Mouse (Mus musculus): ENCODE results near the gene Ggta1. TPM values are rescaled to one million over a fixed set of nuclear protein-coding genes. Genes with fewer than 3 reads are reported as not detected.

The Ggta1 gene
- polyA plus RNA-seq, 1 experiment from 2014 or later: 9.1 TPM

DNA sequence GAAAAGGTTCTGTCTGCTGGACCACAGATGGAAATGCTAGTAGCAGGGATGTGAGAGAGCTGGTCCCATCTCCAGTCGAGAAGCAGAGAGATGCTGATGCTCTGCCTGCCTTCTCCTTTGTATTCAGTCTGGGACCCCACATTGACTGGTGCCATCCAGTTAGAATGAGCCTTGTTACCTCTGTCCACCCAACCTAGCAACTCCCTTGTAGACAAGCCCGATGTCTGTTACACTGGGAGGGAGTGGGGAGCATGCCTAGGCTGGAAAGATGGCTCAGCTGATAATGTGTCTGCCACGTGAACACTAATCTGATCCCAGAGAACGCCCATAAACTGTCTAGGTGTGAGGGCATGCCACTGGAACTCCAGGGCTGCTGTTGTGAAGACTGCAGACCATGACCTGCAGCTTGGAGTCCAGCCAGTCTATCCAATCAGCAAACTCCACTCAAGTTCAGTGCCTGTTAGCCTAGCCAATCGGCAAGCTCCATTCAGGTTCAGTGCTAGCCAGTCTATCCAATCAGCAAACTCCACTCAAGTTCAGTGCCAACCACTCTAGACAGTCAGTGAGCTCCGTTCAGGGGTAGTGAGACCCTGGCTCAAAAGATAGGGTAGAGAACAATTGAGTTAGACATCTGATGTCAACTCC lies 64.7 kb downstream of the Ggta1 start:
- H3K4me3 ChIP-seq (ENCODE audit: low read depth, low read length): no peak overlapping the region
- no peak for ATAC-seq (ENCODE audit: low read depth)
- no peak overlapping the region for H3K27ac ChIP-seq (ENCODE audit: low read length)
- H3K4me2 ChIP-seq (ENCODE audit: low read depth, low read length): no peak overlapping the region
- H3K4me1 ChIP-seq (ENCODE audit: control insufficient read depth, low read depth, low read length): no peaks in the 10 kb centered on the region; the same call in 1 of the 2 replicates
- peaks cover 3% of the 10 kb centered on the region; the same call in 1 of the 2 replicates for H3K36me3 ChIP-seq (ENCODE audit: control insufficient read depth, insufficient read depth)
- no peak overlapping the region for H3K9ac ChIP-seq (ENCODE audit: low read depth, low read length)
- 50% methylated on average over 6 of the region's 6 CpGs for WGBS (ENCODE audit: insufficient replicate concordance)
- H3K9me3 ChIP-seq (replicated peaks; ENCODE audit: control insufficient read depth, low read length): no peaks in the 10 kb centered on the region
- no peaks in the 10 kb centered on the region for H3K27me3 ChIP-seq (ENCODE audit: control insufficient read depth, insufficient read depth, low read depth, low read length)

DNA sequence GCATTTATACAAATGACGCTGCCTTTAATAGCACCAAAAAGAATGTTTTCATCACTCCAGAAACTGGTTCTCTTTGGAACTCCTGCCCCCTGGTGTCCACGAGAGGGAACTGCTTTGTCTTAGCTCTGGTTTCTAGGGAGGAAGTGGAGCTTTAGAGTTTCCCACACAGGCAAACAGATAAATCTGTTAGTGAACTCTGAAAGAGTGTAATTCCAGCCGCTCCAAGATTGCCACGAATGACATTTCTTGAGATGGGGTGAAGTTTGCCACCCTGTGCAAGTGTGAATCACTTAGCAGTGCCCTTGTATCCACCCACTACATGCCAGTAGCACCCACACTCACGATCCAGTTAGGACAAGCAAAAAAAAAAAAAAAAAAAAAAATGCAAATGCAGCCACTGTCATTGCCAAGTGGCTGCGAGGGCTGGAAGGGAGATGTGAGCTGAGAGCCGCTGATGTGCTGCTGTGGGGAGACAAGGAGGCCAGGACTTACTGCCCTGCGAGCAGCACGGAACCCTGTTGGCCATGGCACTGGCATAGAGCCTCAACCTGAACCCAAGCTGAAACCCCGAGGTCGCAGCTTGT lies 65.3 kb downstream of the Ggta1 start:
- no peak overlapping the region for H3K4me2 ChIP-seq (ENCODE audit: low read depth, low read length)
- no peaks in the 10 kb centered on the region; the same call in 1 of the 2 replicates for H3K4me1 ChIP-seq (ENCODE audit: control insufficient read depth, low read depth, low read length)
- H3K9me3 ChIP-seq (replicated peaks; ENCODE audit: control insufficient read depth, low read length): no peaks in the 10 kb centered on the region
- peaks cover 3% of the 10 kb centered on the region; the same call in 1 of the 2 replicates for H3K36me3 ChIP-seq (ENCODE audit: control insufficient read depth, insufficient read depth)
- H3K9ac ChIP-seq (ENCODE audit: low read depth, low read length): no peak overlapping the region
- 37% methylated on average over 11 of the region's 11 CpGs for WGBS (ENCODE audit: insufficient replicate concordance)
- no peak overlapping the region for H3K27ac ChIP-seq (ENCODE audit: low read length)
- H3K4me3 ChIP-seq (ENCODE audit: low read depth, low read length): no peak overlapping the region
- no peaks in the 10 kb centered on the region for H3K27me3 ChIP-seq (ENCODE audit: control insufficient read depth, insufficient read depth, low read depth, low read length)
- no peak for ATAC-seq (ENCODE audit: low read depth)

DNA sequence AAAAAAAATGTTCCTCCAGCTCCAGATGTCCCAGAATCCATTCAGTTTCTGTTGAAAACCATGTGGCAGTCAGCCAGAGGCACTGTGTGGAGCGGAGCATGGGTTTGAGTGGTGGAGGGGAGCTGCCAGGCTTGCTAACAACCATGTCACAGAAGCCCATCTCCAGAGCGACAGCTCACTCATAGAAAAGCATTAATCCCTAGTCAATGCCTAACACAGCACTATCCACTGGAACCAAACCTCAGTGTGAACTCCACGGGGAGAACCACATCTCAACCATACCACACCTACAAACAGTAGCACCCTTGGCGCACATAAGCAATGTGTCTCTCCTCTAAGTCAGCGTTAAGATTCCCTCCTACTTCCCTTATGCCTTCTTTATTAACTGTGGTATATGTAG lies 65.9 kb downstream of the Ggta1 start, which contains the start of gene 4930402F06Rik:
Gene 4930402F06Rik, minus strand, starts transcription at position 80 of the 400 bp plus-strand sequence.
- no peak within 1 kb of the TSS for H3K4me2 ChIP-seq (ENCODE audit: low read depth, low read length)
- no peak for ATAC-seq (ENCODE audit: low read depth)
- no peak within 1 kb of the TSS for H3K27ac ChIP-seq (ENCODE audit: low read length)
- H3K36me3 ChIP-seq (ENCODE audit: control insufficient read depth, insufficient read depth): peaks cover 3% of the 10 kb centered on the region; the same call in 1 of the 2 replicates
- 56% methylated on average over 5 of the region's 5 CpGs for WGBS (ENCODE audit: insufficient replicate concordance)
- no peak within 1 kb of the TSS for H3K4me3 ChIP-seq (ENCODE audit: low read depth, low read length)
- no peaks in the 10 kb centered on the region for H3K27me3 ChIP-seq (ENCODE audit: control insufficient read depth, insufficient read depth, low read depth, low read length)
- no peak within 1 kb of the TSS for H3K9ac ChIP-seq (ENCODE audit: low read depth, low read length)
- no peaks in the 10 kb centered on the region; the same call in 1 of the 2 replicates for H3K4me1 ChIP-seq (ENCODE audit: control insufficient read depth, low read depth, low read length)
- H3K9me3 ChIP-seq (replicated peaks; ENCODE audit: control insufficient read depth, low read length): no peaks in the 10 kb centered on the region

DNA sequence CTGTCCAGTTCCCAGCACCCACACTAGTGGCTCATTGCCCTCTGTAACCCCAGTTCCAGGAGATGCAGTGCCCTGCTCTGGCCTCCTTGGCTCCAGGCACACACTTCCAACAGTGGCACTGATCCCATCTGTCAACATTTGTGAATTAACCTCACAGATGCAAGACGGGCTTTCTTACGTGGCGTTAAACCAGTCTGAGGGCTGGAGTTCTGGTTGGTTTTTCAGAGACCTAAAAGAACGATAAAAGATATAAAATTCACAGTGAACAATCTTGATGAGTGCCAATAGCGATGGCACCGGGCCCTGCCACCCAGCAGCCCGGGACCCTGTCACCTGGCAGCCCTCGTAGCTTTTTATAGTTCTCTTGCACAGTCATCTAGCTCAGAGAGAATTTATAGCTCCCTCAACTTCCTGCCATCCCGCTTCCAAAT lies 77.6 kb downstream of the Ggta1 start:
- no peak overlapping the region for H3K4me2 ChIP-seq (ENCODE audit: low read depth, low read length)
- H3K4me1 ChIP-seq (ENCODE audit: control insufficient read depth, low read depth, low read length): no peaks in the 10 kb centered on the region
- H3K36me3 ChIP-seq (ENCODE audit: control insufficient read depth, insufficient read depth): no peaks in the 10 kb centered on the region
- no peak for ATAC-seq (ENCODE audit: low read depth)
- no peaks in the 10 kb centered on the region for H3K9me3 ChIP-seq (replicated peaks; ENCODE audit: control insufficient read depth, low read length)
- 59% methylated on average over 9 of the region's 9 CpGs for WGBS (ENCODE audit: insufficient replicate concordance)
- no peaks in the 10 kb centered on the region for H3K27me3 ChIP-seq (ENCODE audit: control insufficient read depth, insufficient read depth, low read depth, low read length)
- H3K27ac ChIP-seq (ENCODE audit: low read length): no peak overlapping the region
- H3K4me3 ChIP-seq (ENCODE audit: low read depth, low read length): no peak overlapping the region
- H3K9ac ChIP-seq (ENCODE audit: low read depth, low read length): no peak overlapping the region

DNA sequence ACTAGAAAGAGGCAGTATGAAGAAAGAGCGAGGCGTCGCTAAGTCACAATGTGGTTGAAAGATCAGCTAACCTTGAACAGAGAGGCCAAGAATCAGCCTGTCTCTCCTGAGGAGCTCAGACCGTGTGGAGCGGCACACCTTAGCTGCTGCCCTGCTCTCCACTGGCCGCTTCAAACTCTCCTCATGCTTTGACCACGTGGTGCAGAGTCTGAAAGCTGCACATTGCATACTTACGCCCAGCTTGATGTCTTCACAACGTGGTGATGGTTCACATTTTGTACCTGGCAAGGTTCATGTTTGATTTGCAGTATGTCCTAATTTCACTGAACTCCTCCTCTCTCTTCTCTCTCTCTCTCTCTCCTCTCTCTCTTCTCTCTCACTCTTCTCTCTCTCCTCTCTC lies 83.7 kb downstream of the Ggta1 start:
- H3K4me2 ChIP-seq (ENCODE audit: low read depth, low read length): no peak overlapping the region
- no peak for ATAC-seq (ENCODE audit: low read depth)
- H3K27me3 ChIP-seq (ENCODE audit: control insufficient read depth, insufficient read depth, low read depth, low read length): no peaks in the 10 kb centered on the region
- no peaks in the 10 kb centered on the region for H3K36me3 ChIP-seq (ENCODE audit: control insufficient read depth, insufficient read depth)
- no peak overlapping the region for H3K4me3 ChIP-seq (ENCODE audit: low read depth, low read length)
- H3K27ac ChIP-seq (ENCODE audit: low read length): no peak overlapping the region
- 62% methylated on average over 9 of the region's 9 CpGs for WGBS (ENCODE audit: insufficient replicate concordance)
- H3K9me3 ChIP-seq (replicated peaks; ENCODE audit: control insufficient read depth, low read length): no peaks in the 10 kb centered on the region
- no peaks in the 10 kb centered on the region for H3K4me1 ChIP-seq (ENCODE audit: control insufficient read depth, low read depth, low read length)
- no peak overlapping the region for H3K9ac ChIP-seq (ENCODE audit: low read depth, low read length)

DNA sequence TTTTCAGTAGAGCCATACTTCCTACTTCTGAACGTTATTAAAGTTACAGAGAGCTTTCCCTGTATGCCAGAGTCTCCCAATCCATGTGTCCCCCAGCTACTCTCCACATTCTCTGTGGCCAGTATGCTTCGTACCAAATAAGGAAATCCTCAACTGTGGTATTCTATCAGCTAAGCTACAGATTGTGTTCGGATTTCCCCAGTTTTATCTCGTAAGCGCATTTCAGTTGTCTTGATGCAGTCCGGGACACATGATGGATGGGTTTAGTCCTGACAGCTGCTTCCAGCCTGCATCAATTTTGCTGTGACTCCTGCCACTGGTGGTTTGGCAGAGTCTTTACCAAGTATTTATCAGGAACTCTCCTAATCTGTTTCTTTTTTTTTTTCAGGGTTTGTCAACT lies 85.4 kb downstream of the Ggta1 start:
- no peaks in the 10 kb centered on the region for H3K4me1 ChIP-seq (ENCODE audit: control insufficient read depth, low read depth, low read length)
- no peak overlapping the region for H3K9ac ChIP-seq (ENCODE audit: low read depth, low read length)
- H3K4me2 ChIP-seq (ENCODE audit: low read depth, low read length): no peak overlapping the region
- no peaks in the 10 kb centered on the region for H3K36me3 ChIP-seq (ENCODE audit: control insufficient read depth, insufficient read depth)
- ATAC-seq (ENCODE audit: low read depth): no peak
- no peaks in the 10 kb centered on the region for H3K9me3 ChIP-seq (replicated peaks; ENCODE audit: control insufficient read depth, low read length)
- no peak overlapping the region for H3K4me3 ChIP-seq (ENCODE audit: low read depth, low read length)
- no peak overlapping the region for H3K27ac ChIP-seq (ENCODE audit: low read length)
- H3K27me3 ChIP-seq (ENCODE audit: control insufficient read depth, insufficient read depth, low read depth, low read length): no peaks in the 10 kb centered on the region
- 12% methylated on average over 6 of the region's 6 CpGs for WGBS (ENCODE audit: insufficient replicate concordance)

DNA sequence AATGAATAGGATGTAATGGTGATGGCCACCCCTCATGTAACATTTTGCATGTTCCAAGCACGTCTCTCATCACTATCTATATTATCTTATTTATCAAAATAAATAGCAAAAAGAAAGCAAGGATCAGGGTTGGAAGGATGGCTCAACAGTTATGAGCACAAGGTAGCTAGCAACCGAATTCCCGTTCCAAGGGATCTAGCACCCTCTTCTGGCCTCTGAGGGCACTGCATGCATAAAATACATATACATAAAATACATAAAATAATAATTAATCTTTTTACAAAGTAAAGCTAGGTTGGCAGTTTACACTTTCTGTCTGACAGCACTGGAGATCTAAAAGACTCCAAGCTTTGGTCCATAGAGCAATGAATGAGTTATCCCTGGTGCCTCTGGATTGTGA lies 90.0 kb downstream of the Ggta1 start:
- Histone ChIP-seq H3K9ac (ENCODE audit: low read depth, low read length) (no peak overlapping the region), H3K4me2 (ENCODE audit: low read depth, low read length) (no peak overlapping the region), H3K36me3 (ENCODE audit: control insufficient read depth, insufficient read depth) (no peaks in the 10 kb centered on the region), H3K27me3 (ENCODE audit: control insufficient read depth, insufficient read depth, low read depth, low read length) (no peaks in the 10 kb centered on the region), H3K9me3 (replicated peaks; ENCODE audit: control insufficient read depth, low read length) (no peaks in the 10 kb centered on the region), H3K27ac (ENCODE audit: low read length) (no peak overlapping the region), H3K4me1 (ENCODE audit: control insufficient read depth, low read depth, low read length) (no peaks in the 10 kb centered on the region), H3K4me3 (ENCODE audit: low read depth, low read length) (no peak overlapping the region)
- no peak for ATAC-seq (ENCODE audit: low read depth)
- 13% methylated on average over 3 of the region's 3 CpGs for WGBS (ENCODE audit: insufficient replicate concordance)

DNA sequence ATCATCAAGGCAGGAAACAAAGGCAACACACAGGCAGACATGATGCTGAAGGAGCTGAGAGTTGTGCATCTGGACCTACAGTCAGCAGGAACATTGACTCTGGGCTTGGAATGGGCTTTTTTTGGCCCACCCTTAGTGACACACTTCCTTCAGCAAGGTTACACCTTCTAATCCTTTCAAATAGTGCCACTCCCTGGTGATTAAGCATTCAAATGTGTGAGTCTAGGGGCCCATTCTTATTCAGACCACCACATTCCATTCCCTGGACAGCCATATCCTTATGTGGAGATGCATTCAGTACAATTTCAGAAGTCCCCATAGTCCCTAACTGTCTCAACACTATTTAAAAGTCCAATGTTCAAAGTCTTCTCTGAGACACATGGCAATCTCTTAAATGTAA lies 92.3 kb downstream of the Ggta1 start:
- H3K36me3 ChIP-seq (ENCODE audit: control insufficient read depth, insufficient read depth): no peaks in the 10 kb centered on the region
- H3K9ac ChIP-seq (ENCODE audit: low read depth, low read length): no peak overlapping the region

DNA sequence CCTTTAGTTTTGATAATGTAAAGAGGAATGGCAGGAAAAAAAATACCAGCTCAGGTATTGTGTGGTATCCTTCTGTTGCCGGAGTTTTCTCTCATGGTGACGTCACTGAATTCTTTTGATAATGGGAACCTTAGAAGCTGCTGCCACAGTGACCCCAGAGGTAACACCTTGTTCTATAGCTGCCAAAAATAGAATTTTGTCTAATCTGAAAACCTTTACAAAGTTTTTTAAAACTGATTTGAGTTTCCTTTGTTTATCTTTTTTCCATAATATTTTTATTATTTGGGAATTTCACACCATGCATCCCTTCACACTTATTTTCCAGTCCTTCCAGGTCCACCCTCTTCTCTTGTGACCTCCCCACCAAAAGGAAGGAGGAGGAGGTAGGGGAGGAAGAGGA lies 95.4 kb downstream of the Ggta1 start, which contains the start of gene 4930568D16Rik:
Gene 4930568D16Rik, minus strand, starts transcription at position 101 of the 400 bp plus-strand sequence.
- no peak for ATAC-seq (ENCODE audit: low read depth)
- Histone ChIP-seq H3K4me3 (ENCODE audit: low read depth, low read length) (no peak within 1 kb of the TSS), H3K4me2 (ENCODE audit: low read depth, low read length) (no peak within 1 kb of the TSS), H3K36me3 (ENCODE audit: control insufficient read depth, insufficient read depth) (no peaks in the 10 kb centered on the region), H3K27ac (ENCODE audit: low read length) (no peak within 1 kb of the TSS), H3K9me3 (replicated peaks; ENCODE audit: control insufficient read depth, low read length) (no peaks in the 10 kb centered on the region), H3K9ac (ENCODE audit: low read depth, low read length) (no peak within 1 kb of the TSS), H3K27me3 (ENCODE audit: control insufficient read depth, insufficient read depth, low read depth, low read length) (no peaks in the 10 kb centered on the region), H3K4me1 (ENCODE audit: control insufficient read depth, low read depth, low read length) (no peaks in the 10 kb centered on the region)
- 73% methylated on average over 2 of the region's 2 CpGs for WGBS (ENCODE audit: insufficient replicate concordance)

More for the DNA sequence above, 92.3 kb downstream of the Ggta1 start:
- Histone ChIP-seq H3K27ac (ENCODE audit: low read length) (no peak overlapping the region), H3K4me2 (ENCODE audit: low read depth, low read length) (no peak overlapping the region), H3K27me3 (ENCODE audit: control insufficient read depth, insufficient read depth, low read depth, low read length) (no peaks in the 10 kb centered on the region), H3K4me1 (ENCODE audit: control insufficient read depth, low read depth, low read length) (no peaks in the 10 kb centered on the region), H3K4me3 (ENCODE audit: low read depth, low read length) (no peak overlapping the region), H3K9me3 (replicated peaks; ENCODE audit: control insufficient read depth, low read length) (no peaks in the 10 kb centered on the region)
- no peak for ATAC-seq (ENCODE audit: low read depth)

Data from liver, embryonic 16.5 days (tissue).